Comparison of ENCODE assay signal across 13 mouse cellular contexts in genomic region chr5:34167857-34168256, GRCm38 (mm10). TPM values are rescaled to one million over a fixed set of nuclear protein-coding genes. Genes with fewer than 3 reads are reported as not detected.
A peak's percentile ranks its signal among the peaks of the same experiment; 100 is the strongest.
DNase-seq lines count a peak whose midpoint lies in the region; ATAC-seq and TF ChIP-seq lines count a peak whose summit lies in the region.
"Had no signal": no experiment of that assay in that cellular context is flagged by ENCODE, and none has a peak within 500 bp of the region (broad histone marks: within the 10 kb centered on the region; RNA-seq: fewer than 3 reads in every experiment).

No protein-coding gene starts in this region.

- H3K36me3 ChIP-seq in hindbrain, postnatal 0 days (ENCODE audit: insufficient read depth, low read length), result 0 out of 2 replicates have a peak, but pooled peaks cover 4% of the 10 kb centered on the region
- no peaks in the 10 kb centered on the region for H3K36me3 ChIP-seq in hindbrain, embryonic 11.5 days (ENCODE audit: control insufficient read depth, insufficient read depth, low read length)
- peaks cover 15% of the 10 kb centered on the region for H3K36me3 ChIP-seq in liver, embryonic 13.5 days

- H3K27ac ChIP-seq in hindbrain, postnatal 0 days, result no peak overlapping the region
- no peak overlapping the region for H3K27ac ChIP-seq in hindbrain, embryonic 11.5 days (ENCODE audit: low read depth, low read length)
- no peak overlapping the region for H3K27ac ChIP-seq in liver, embryonic 13.5 days
- H3K27ac ChIP-seq: layer of hippocampus, adult 2 months had no signal

- H3K4me1 ChIP-seq in hindbrain, postnatal 0 days (ENCODE audit: insufficient read depth, low read length), result no peaks in the 10 kb centered on the region
- H3K4me1 ChIP-seq in hindbrain, embryonic 11.5 days (replicated peaks; ENCODE audit: control insufficient read depth, insufficient read depth, low read length), result no peaks in the 10 kb centered on the region; the same call in 1 of the 2 replicates
- H3K4me1 ChIP-seq in liver, embryonic 13.5 days (replicated peaks), result peaks cover 40% of the 10 kb centered on the region

- no peaks in the 10 kb centered on the region for H3K27me3 ChIP-seq in hindbrain, postnatal 0 days (ENCODE audit: insufficient read depth, low read length)
- no peaks in the 10 kb centered on the region for H3K27me3 ChIP-seq in hindbrain, embryonic 11.5 days (ENCODE audit: control insufficient read depth, insufficient read depth, low read length)
- H3K27me3 ChIP-seq in liver, embryonic 13.5 days, result no peaks in the 10 kb centered on the region
- H3K27me3 ChIP-seq: Patski had no signal

- no peak overlapping the region for H3K4me3 ChIP-seq in hindbrain, postnatal 0 days (ENCODE audit: low read length)
- no peak overlapping the region for H3K4me3 ChIP-seq in hindbrain, embryonic 11.5 days (ENCODE audit: low read depth, low read length)
- peak overlapping the region; percentile 89 for H3K4me3 ChIP-seq in liver, embryonic 13.5 days (replicated peaks)

- ATAC-seq in hindbrain, postnatal 0 days, result no peak
- no peak for ATAC-seq in hindbrain, embryonic 11.5 days (ENCODE audit: low FRiP score)
- ATAC-seq in liver, embryonic 13.5 days (ENCODE audit: low read depth), result no peak
- ATAC-seq: Patski had no signal

- TF ChIP-seq CTCF in hindbrain, postnatal 0 days (IDR thresholded peaks at IDR 0.05; ENCODE audit: low read depth), result no peak

- H3K4me2 ChIP-seq in hindbrain, postnatal 0 days (ENCODE audit: low read depth, low read length), result 0 out of 2 replicates have a peak overlapping the region, but pooled peaks have one; percentile 7
- H3K4me2 ChIP-seq in hindbrain, embryonic 11.5 days (replicated peaks; ENCODE audit: low read depth, low read length), result no peak overlapping the region
- peak overlapping the region; percentile 69 for H3K4me2 ChIP-seq in liver, embryonic 13.5 days

- WGBS in hindbrain, postnatal 0 days, result 76% methylated on average over 4 of the region's 4 CpGs
- 87% methylated on average over 4 of the region's 4 CpGs for WGBS in hindbrain, embryonic 11.5 days
- 73% methylated on average over 4 of the region's 4 CpGs for WGBS in liver, embryonic 13.5 days (ENCODE audit: insufficient replicate concordance)

- H3K9ac ChIP-seq in hindbrain, postnatal 0 days (replicated peaks; ENCODE audit: low read length), result no peak overlapping the region
- H3K9ac ChIP-seq in hindbrain, embryonic 11.5 days (ENCODE audit: low read depth, low read length), result no peak overlapping the region
- peak overlapping the region; percentile 54 for H3K9ac ChIP-seq in liver, embryonic 13.5 days

- no peak for DNase-seq in hindbrain, postnatal 0 days (ENCODE audit: low spot score)
- no peak for DNase-seq in hindbrain, embryonic 11.5 days (ENCODE audit: low spot score)
- DNase-seq in A20 (ENCODE audit: low read depth, low spot score), result peak; percentile 41
- DNase-seq in Muller cell, postnatal 12 days (ENCODE audit: inconsistent ontology term), result peak; percentile 47
- DNase-seq in liver, embryonic 13.5 days, result no peak
- DNase-seq in gastrocnemius, postnatal 4 days (ENCODE audit: low spot score in 2 of 2), result no peak
- no peak for DNase-seq in retina, embryonic 14.5 days (ENCODE audit: low spot score)
- DNase-seq: embryo, embryonic 11 days; heart, adult 11 months; right cerebral cortex, postnatal 4 days; thymus, postnatal 36 days had no signal

- no peaks in the 10 kb centered on the region for H3K9me3 ChIP-seq in hindbrain, postnatal 0 days (ENCODE audit: low read length)
- no peaks in the 10 kb centered on the region for H3K9me3 ChIP-seq in hindbrain, embryonic 11.5 days (ENCODE audit: control insufficient read depth, low read length)
- no peaks in the 10 kb centered on the region for H3K9me3 ChIP-seq in liver, embryonic 13.5 days (replicated peaks)

RNA-seq across cellular contexts. Expression of gene Poln, which starts 1.4 kb away (rescaled TPM):
- total RNA-seq in hindbrain, postnatal 0 days (2014; rRNA removed), result 0.16 TPM in 1 of 2 replicates, not detected in the other
- 0.68 and 0.69 TPM in 2 replicates for polyA plus RNA-seq in hindbrain, postnatal 0 days (2015; fragmentation: Nextera tagmentation; extraction: Ambion mirVana)
- 0.26 and 1.2 TPM in 2 replicates for polyA plus RNA-seq in hindbrain, embryonic 11.5 days (2014; fragmentation: Nextera tagmentation; extraction: Ambion mirVana)
- 0.64 and 0.97 TPM in 2 replicates for polyA plus RNA-seq in liver, embryonic 13.5 days (2015; fragmentation: Nextera tagmentation; extraction: Ambion mirVana)
- total RNA-seq in gastrocnemius, postnatal 4 days (2021), result 1 to 10 TPM; 2.1 TPM

RNA-seq across cellular contexts. Expression of gene Haus3, which starts 1.5 kb away (rescaled TPM):
- 4.1 and 4.2 TPM in 2 replicates for total RNA-seq in hindbrain, postnatal 0 days (2014; rRNA removed)
- 12.7 TPM in 2 replicates for polyA plus RNA-seq in hindbrain, postnatal 0 days (2015; fragmentation: Nextera tagmentation; extraction: Ambion mirVana)
- 44.1 and 46.9 TPM in 2 replicates for polyA plus RNA-seq in hindbrain, embryonic 11.5 days (2014; fragmentation: Nextera tagmentation; extraction: Ambion mirVana)
- polyA plus RNA-seq in liver, embryonic 13.5 days (2015; fragmentation: Nextera tagmentation; extraction: Ambion mirVana), result 31.0 and 42.5 TPM in 2 replicates
- 1 to 10 TPM; 7.9 to 8.4 TPM for total RNA-seq in gastrocnemius, postnatal 4 days (2021)

RNA-seq across cellular contexts. Expression of gene Mxd4, which starts 19.7 kb away (rescaled TPM):
- 73.3 and 99.1 TPM in 2 replicates for total RNA-seq in hindbrain, postnatal 0 days (2014; rRNA removed)
- polyA plus RNA-seq in hindbrain, postnatal 0 days (2015; fragmentation: Nextera tagmentation; extraction: Ambion mirVana), result 22.0 and 23.5 TPM in 2 replicates
- polyA plus RNA-seq in hindbrain, embryonic 11.5 days (2014; fragmentation: Nextera tagmentation; extraction: Ambion mirVana), result 23.7 and 29.2 TPM in 2 replicates
- 3.2 and 3.8 TPM in 2 replicates for polyA plus RNA-seq in liver, embryonic 13.5 days (2015; fragmentation: Nextera tagmentation; extraction: Ambion mirVana)
- 10 to 100 TPM; 79.5 to 81.3 TPM for total RNA-seq in gastrocnemius, postnatal 4 days (2021)

Comparison
In these comparisons a context has a peak if more than half of its experiments do, and no peak if none do; other contexts are left out.
1. DNase-seq: peak in A20 (single experiment) and Muller cell, postnatal 12 days (single experiment); none in hindbrain, postnatal 0 days (single experiment), hindbrain, embryonic 11.5 days (single experiment), liver, embryonic 13.5 days (single experiment), gastrocnemius, postnatal 4 days (0 of 2) and retina, embryonic 14.5 days (single experiment).